Mouse (Mus musculus) brain, embryonic 14.5 days (tissue): ENCODE data around the gene Ecm2. TPM values are rescaled to one million over a fixed set of nuclear protein-coding genes. Genes with fewer than 3 reads are reported as not detected.

Experiments used
- DNase-seq: peaks from one replicate; pipeline ENCODE4 v3.0.0-alpha.2; 2011; ENCODE audit warnings: low read depth
- CTCF ChIP-seq: fragments of 200-500 bp; IDR thresholded peaks from 2 replicates; pipeline ENCODE4 v1.5.1; 2012; ENCODE audit warnings: inconsistent platforms, mild to moderate bottlenecking, moderate library complexity, borderline replicate concordance; ENCODE audit not compliant: insufficient read depth, insufficient read length; ENCODE audit errors: extremely low read depth
- POLR2A ChIP-seq: fragments of 200-500 bp; IDR thresholded peaks from 2 replicates; pipeline ENCODE4 v1.6.1; 2012; ENCODE audit warnings: mild to moderate bottlenecking, inconsistent platforms, borderline replicate concordance; ENCODE audit not compliant: poor library complexity, insufficient read depth, insufficient read length, severe bottlenecking; ENCODE audit errors: extremely low read depth
- polyA plus RNA-seq: library from polyadenylated mRNA; depleted of rRNA; stranded (reverse); fragments of >200 nt; gene quantifications from 2 replicates; pipeline ENCODE4 v1.2.3, GENCODE M21; 2012

Ecm2 gene
- polyA plus RNA-seq, 1 experiment = 2.8 TPM

DNA sequence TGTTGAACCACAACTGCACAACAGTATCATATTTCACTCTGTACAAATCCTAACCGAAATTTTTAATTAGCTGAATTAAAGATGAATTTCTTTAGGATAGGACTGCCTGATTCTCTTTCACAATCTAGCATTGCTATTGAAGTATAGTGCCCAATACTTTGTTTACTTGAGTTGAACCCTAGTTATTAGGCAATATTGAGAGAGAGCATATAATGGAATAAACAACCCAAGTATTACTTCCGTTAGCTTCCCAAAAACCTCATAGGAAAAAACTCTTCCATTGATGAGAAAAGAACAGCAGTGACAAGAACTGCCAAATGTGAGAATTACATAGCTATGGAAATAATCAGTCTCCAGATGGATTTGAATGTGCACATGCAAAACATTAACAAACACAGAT is 21.6 kb downstream of the Ecm2 start:
- DNase-seq = no peak
- TF ChIP-seq CTCF (no peak), POLR2A (no peak)

DNA sequence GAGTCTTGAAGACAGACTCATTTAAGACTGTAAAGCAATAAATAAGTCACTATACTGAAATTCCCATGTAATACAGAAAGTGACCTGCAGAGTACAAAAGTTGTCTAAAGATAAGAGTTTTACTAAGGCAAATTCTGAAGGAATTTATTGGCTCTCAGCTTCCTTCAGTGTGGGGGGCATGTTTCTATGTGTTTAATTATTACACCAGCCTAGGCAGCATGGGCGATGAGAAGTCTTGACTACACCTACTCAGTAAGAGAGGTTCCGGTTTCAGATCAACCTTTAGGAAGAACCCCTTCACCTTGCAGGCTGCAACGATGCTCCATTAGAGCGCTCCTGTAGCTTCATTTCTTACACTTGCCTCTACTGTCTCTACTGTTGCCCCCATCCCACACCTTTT is 26.0 kb downstream of the Ecm2 start:
- DNase-seq = no peak
- no peak for TF ChIP-seq CTCF
- TF ChIP-seq POLR2A = no peak

DNA sequence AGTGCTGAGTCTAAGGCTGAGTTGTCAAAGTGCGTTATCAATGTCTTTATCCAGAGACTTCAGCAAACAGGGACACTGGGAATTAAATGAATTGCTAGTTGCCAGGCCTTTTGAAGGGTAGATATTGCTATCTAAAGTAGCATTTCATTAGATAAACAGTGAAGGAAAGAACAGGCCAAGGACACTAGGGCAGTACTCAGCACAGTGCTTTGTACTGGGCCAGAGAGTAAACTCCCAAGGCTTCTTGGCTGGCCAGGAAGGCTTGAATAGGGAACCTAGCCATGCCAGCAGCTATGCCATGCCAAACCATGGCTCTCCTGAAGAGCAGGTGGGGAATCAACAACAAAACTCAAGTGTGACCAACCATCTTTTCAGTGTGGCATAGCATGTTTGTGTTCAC is 32.3 kb downstream of the Ecm2 start:
- no peak for DNase-seq
- TF ChIP-seq POLR2A (no peak), CTCF (no peak)

DNA sequence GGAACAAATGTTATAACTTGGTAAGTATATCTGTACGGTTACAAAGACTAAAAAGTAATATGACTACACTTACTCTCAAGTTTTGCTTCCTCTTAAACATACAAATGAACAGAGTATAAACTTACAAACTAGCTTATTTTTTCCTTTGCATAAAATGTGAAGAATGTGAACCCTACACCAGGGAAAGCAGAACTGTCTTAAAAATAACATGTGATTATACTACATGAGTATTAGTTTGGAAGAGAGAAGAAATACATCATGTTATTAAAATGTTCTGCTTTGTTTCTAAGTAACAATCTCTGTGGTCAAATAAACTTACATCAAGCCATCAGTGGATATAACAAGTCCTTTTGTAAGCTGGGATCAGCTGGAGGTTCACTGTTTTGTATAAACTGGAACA is 34.1 kb downstream of the Ecm2 start:
- DNase-seq = no peak
- no peak for TF ChIP-seq POLR2A
- TF ChIP-seq CTCF = no peak

DNA sequence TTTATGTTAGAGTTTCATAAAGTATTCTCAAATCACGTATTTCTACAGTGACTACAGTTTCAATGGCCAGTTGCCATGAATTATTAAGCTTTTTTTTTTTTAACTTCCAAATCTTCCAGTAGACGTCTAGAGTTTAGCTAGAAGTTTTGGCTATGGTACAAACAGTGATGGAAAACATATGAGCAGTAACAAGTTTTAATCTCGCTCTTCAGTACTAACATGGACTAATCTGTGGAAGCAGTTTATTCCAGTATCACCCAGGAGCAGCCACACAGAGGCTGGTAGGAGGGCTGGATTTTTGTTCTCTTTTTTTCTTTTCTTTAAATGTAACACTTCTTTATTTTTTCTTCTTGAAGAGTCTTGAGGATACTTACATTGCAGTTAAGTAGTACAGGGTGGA is 39.7 kb downstream of the Ecm2 start, which contains the start of gene Aspn:
TSS of gene Aspn (plus strand) at position 165 of the 400 bp plus-strand sequence.
- TF ChIP-seq POLR2A (no peak), CTCF (no peak)
- no peak for DNase-seq

DNA sequence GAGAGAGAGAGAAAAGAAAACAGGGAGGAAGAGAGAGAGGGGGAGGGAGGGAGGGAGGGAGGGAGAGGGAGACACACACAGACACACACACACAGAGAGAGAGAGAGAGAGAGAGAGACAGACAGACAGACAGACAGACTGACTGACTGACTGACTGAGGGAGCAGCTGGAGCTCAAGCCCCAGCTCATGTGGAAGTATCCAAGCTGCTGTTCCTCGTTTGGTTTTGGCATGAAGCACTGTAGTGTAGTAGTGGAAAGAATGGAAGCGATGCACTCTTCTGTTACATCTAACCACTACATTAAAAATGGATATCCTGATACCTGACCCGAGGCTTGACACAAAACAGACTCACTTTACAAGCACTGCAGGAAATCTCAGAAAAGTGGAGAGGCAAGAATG is 41.0 kb downstream of the Ecm2 start:
- DNase-seq = no peak
- TF ChIP-seq CTCF = no peak
- no peak for TF ChIP-seq POLR2A

DNA sequence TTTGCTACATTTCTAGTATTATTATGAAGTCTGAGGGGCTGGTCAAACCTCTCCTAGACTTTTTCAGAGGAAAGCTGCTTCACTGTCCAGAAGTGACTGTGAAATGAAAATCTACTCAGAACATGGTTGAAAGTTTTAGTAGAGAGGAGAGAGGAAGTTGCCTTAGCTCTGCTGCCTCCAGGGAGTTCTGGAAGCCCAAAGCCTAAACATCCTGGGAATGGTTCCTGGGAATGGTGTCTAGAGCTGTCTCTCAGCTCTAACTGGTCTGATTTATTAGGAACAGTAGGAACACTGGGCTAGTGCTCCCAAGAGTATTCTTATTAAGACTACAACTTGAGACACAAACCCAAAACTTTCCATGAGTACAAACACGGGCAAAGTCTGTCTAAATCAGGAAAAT is 41.9 kb downstream of the Ecm2 start:
- TF ChIP-seq CTCF (no peak), POLR2A (no peak)
- DNase-seq = no peak

DNA sequence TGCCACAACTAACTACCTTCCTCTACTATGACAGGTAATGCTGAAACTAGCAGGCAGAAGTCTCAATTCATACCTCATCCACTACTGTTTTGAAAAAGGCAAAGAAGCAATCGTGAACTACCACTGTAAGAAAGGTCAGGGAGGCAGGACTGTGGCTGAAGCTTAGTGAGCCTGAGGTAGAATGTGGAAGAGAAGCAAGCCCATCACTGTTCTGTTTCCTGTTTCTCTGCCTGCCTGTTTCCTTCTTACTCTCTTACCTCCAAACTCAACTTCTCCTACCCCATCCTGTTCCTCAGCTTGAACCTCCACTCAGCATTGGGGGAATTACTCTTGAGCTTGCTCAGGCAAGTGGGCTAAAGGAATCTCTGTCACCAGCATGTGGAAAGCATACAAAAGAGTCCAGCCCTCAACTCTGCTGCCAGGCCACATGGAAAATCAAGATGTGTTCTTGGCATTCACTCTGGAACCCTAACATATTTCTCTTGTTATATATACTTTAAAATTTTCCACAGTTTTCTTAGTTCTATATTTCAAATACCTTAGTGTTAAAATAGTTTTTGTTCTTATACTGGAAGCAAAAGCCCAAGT is 43.0 kb downstream of the Ecm2 start:
- no peak for DNase-seq
- TF ChIP-seq POLR2A (no peak), CTCF (no peak)

DNA sequence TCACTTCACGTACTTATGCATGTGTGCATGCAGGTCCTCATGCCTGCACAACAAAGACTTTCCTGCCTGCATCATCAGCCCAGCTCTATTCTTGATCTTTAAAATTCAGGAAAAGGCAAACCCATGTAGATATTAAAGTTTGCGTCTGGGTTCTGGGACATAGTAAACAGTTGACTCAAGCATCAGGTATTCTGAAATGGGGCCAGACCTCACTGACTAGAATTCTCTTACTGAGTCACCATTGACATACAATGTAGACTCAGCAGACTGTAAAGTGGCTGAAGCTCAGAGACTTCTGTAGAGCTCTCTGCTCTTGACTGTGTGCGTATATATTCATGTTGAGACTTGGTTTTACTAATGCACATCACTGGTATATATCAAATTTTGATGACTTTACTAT is 45.0 kb downstream of the Ecm2 start:
- DNase-seq = no peak
- TF ChIP-seq POLR2A (no peak), CTCF (no peak)

DNA sequence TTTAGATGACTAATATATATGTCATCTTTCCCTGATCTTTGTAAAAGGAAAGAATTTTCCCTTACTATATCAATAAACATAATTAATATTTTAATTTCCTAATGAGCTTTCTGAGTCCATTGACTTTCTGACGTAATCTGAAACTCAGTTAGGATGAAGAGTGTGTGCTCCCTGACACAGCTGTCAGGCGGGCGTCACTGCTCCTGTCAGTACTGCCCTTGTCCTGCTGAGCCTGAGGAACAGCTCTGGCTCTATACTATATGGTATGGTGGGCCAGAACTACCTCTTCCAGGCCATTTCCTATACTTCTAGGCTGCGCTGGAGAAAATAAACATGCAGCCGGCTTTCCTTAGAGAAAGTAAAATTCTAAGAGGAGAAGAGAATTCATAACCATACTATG is 49.9 kb downstream of the Ecm2 start:
- no peak for DNase-seq
- no peak for TF ChIP-seq POLR2A
- no peak for TF ChIP-seq CTCF

DNA sequence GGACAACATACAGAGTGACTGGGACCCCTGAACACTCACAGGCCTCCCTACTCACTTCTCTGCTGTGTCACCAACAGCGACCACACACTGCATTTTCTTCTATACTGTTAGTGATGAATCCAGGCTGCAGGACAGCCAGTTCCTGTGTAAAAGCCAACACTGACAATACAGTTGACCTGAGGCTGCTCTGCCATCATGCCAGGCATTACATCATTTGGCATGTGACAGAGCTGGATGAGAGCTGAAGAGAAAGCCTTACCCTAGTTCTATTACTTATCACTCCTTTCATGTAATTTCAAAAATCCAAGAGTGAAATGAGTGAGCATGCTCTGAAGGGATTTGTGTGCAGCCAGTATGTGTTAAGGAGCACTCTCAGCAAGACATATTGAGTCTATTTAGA is 51.6 kb downstream of the Ecm2 start:
- DNase-seq = peak; percentile 35
- TF ChIP-seq POLR2A (no peak), CTCF (no peak)

DNA sequence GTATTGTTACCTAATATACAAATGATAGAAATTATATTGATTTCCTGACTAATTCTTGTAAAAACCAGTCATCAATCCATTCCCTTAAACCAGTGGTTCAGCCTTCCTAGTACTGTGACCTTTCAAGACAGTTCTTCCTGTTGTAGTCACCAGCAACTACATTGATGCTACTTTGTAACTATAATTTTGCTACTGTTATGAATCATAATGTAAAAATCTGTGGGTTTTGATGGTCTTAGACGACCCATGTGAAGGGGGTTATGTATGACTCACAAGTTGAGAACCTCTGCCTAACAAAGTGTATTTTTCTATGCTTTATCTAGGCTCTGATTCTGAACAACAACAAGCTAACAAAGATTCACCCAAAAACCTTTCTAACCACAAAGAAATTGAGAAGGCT is 52.3 kb downstream of the Ecm2 start:
- TF ChIP-seq POLR2A = no peak
- no peak for TF ChIP-seq CTCF
- no peak for DNase-seq
